Mouse (Mus musculus): ENCODE data around the gene Gm39566. TPM values are rescaled to one million over a fixed set of nuclear protein-coding genes. Genes with fewer than 3 reads are reported as not detected.

Gene Gm39566
- total and polyA plus RNA-seq, 3 experiments: 0.04 TPM; not detected in 2

GRCm38 (mm10) chr11:69776488-69776887 is 38.6 kb downstream of the Gm39566 start:
- Histone ChIP-seq H3K4me3 (ENCODE audit: control insufficient read depth in 1 of 2, insufficient read depth in 1 of 2, low read depth in 2 of 2, low read length in 2 of 2) (no peak overlapping the region), H3K36me3 (ENCODE audit: control insufficient read depth in 1 of 2, insufficient read depth in 2 of 2, low read length in 2 of 2) (no peaks in the 10 kb centered on the region), H3K27me3 (ENCODE audit: control insufficient read depth in 1 of 2, insufficient read depth in 2 of 2, low read length in 2 of 2) (no peaks in the 10 kb centered on the region), H3K9ac (ENCODE audit: control insufficient read depth, low read depth, low read length, poor library complexity, severe bottlenecking) (no peak overlapping the region), H3K4me1 (ENCODE audit: control insufficient read depth in 1 of 2, insufficient read depth in 2 of 2, low read length in 2 of 2) (no peaks in the 10 kb centered on the region), H3K79me2 (ENCODE audit: control insufficient read depth, insufficient read depth, low read length, poor library complexity) (no peaks in the 10 kb centered on the region), H3K9me3 (replicated peaks; ENCODE audit: insufficient read depth, low read length) (no peaks in the 10 kb centered on the region), H3K27ac (ENCODE audit: control insufficient read depth, low read depth, low read length) (no peak overlapping the region)
- TF ChIP-seq MAX (IDR thresholded peaks at IDR 0.05; ENCODE audit: low read length) (no peak), NELFE (IDR thresholded peaks at IDR 0.05; ENCODE audit: low read depth, low read length) (no peak), CHD2 (IDR thresholded peaks at IDR 0.05; ENCODE audit: low read length) (no peak), RAD21 (IDR thresholded peaks at IDR 0.05; ENCODE audit: low read depth, low read length) (no peak), HCFC1 (IDR thresholded peaks at IDR 0.05; ENCODE audit: low read depth, low read length) (no peak), USF2 (IDR thresholded peaks at IDR 0.05; ENCODE audit: borderline replicate concordance in 1 of 2, insufficient read depth in 1 of 2, low read depth in 1 of 2, low read length in 2 of 2) (no peak)
- DNase-seq (ENCODE audit: low read depth, low spot score): no peak

- H3K79me2 ChIP-seq (ENCODE audit: control insufficient read depth, insufficient read depth, low read length, poor library complexity): no peaks in the 10 kb centered on the region
- no peak for DNase-seq (ENCODE audit: low read depth, low spot score)
- no peaks in the 10 kb centered on the region for H3K4me1 ChIP-seq (ENCODE audit: control insufficient read depth in 1 of 2, insufficient read depth in 2 of 2, low read length in 2 of 2)
- no peak overlapping the region for H3K4me3 ChIP-seq (ENCODE audit: control insufficient read depth in 1 of 2, insufficient read depth in 1 of 2, low read depth in 2 of 2, low read length in 2 of 2)
- H3K27ac ChIP-seq (ENCODE audit: control insufficient read depth, low read depth, low read length): no peak overlapping the region
- no peak overlapping the region for H3K9ac ChIP-seq (ENCODE audit: control insufficient read depth, low read depth, low read length, poor library complexity, severe bottlenecking)
- no peaks in the 10 kb centered on the region for H3K27me3 ChIP-seq (ENCODE audit: control insufficient read depth in 1 of 2, insufficient read depth in 2 of 2, low read length in 2 of 2)
- H3K36me3 ChIP-seq (ENCODE audit: control insufficient read depth in 1 of 2, insufficient read depth in 2 of 2, low read length in 2 of 2): no peaks in the 10 kb centered on the region
- TF ChIP-seq MEF2A (IDR thresholded peaks at IDR 0.05; ENCODE audit: extremely low read depth, insufficient replicate concordance, low read depth, low read length, poor library complexity, severe bottlenecking) (no peak), SMC3 (IDR thresholded peaks at IDR 0.05; ENCODE audit: low read depth, low read length) (no peak), HCFC1 (IDR thresholded peaks at IDR 0.05; ENCODE audit: low read depth, low read length) (no peak), TAL1 (IDR thresholded peaks at IDR 0.05; ENCODE audit: low read length) (no peak), KAT2A (conservative IDR thresholded peaks at IDR 0.05; ENCODE audit: low read depth, low read length) (no peak), E2F4 (IDR thresholded peaks at IDR 0.05; ENCODE audit: borderline replicate concordance, low read depth, low read length) (no peak), BHLHE40 (IDR thresholded peaks at IDR 0.05; ENCODE audit: borderline replicate concordance, low read depth, low read length) (no peak), POLR2A (IDR thresholded peaks at IDR 0.05; ENCODE audit: control insufficient read depth in 1 of 2, insufficient read depth in 1 of 2, low read depth in 1 of 2, low read length in 2 of 2, poor library complexity in 1 of 2) (no peak)
- no peaks in the 10 kb centered on the region for H3K9me3 ChIP-seq (replicated peaks; ENCODE audit: insufficient read depth, low read length)
These were observed 39.4 kb downstream of the Gm39566 start for GRCm38 (mm10) chr11:69775716-69776115.

- Histone ChIP-seq H3K9ac (ENCODE audit: control insufficient read depth, low read depth, low read length, poor library complexity, severe bottlenecking) (no peak overlapping the region), H3K36me3 (ENCODE audit: control insufficient read depth in 1 of 2, insufficient read depth in 2 of 2, low read length in 2 of 2) (no peaks in the 10 kb centered on the region), H3K4me1 (ENCODE audit: control insufficient read depth in 1 of 2, insufficient read depth in 2 of 2, low read length in 2 of 2) (no peaks in the 10 kb centered on the region), H3K27ac (ENCODE audit: control insufficient read depth, low read depth, low read length) (no peak overlapping the region), H3K27me3 (ENCODE audit: control insufficient read depth in 1 of 2, insufficient read depth in 2 of 2, low read length in 2 of 2) (no peaks in the 10 kb centered on the region), H3K9me3 (replicated peaks; ENCODE audit: insufficient read depth, low read length) (no peaks in the 10 kb centered on the region), H3K4me3 (ENCODE audit: control insufficient read depth in 1 of 2, insufficient read depth in 1 of 2, low read depth in 2 of 2, low read length in 2 of 2) (no peak overlapping the region), H3K79me2 (ENCODE audit: control insufficient read depth, insufficient read depth, low read length, poor library complexity) (no peaks in the 10 kb centered on the region)
- DNase-seq (ENCODE audit: low read depth, low spot score): no peak
- no peak for TF ChIP-seq HCFC1 (IDR thresholded peaks at IDR 0.05; ENCODE audit: low read depth, low read length)
- no peak for TF ChIP-seq NELFE (IDR thresholded peaks at IDR 0.05; ENCODE audit: low read depth, low read length)
- TF ChIP-seq JUND (IDR thresholded peaks at IDR 0.05; ENCODE audit: low read depth, low read length): no peak
- TF ChIP-seq MAFK (IDR thresholded peaks at IDR 0.05; ENCODE audit: borderline replicate concordance, low read depth, low read length): no peak
- no peak for TF ChIP-seq MYB (IDR thresholded peaks at IDR 0.05; ENCODE audit: low read depth, low read length)
- TF ChIP-seq SMC3 (IDR thresholded peaks at IDR 0.05; ENCODE audit: low read depth, low read length): no peak
- no peak for TF ChIP-seq TAL1 (IDR thresholded peaks at IDR 0.05; ENCODE audit: low read length)
- TF ChIP-seq BHLHE40 (IDR thresholded peaks at IDR 0.05; ENCODE audit: borderline replicate concordance, low read depth, low read length): no peak
- no peak for TF ChIP-seq GATA1 (IDR thresholded peaks at IDR 0.05; ENCODE audit: low read depth, low read length)
These were observed 40.1 kb downstream of the Gm39566 start for GRCm38 (mm10) chr11:69774961-69775360.

Measured in MEL (cell line).